Mouse (Mus musculus): ENCODE results near the gene Nudt4. TPM values are rescaled to one million over a fixed set of nuclear protein-coding genes. Genes with fewer than 3 reads are reported as not detected.

The Nudt4 gene
- polyA plus RNA-seq (2017; shearing (Covaris generic)): 39.9 TPM

GRCm38 (mm10) chr10:95563851-95564845, at the start of gene Nudt4:
Gene Nudt4, minus strand, starts transcription at chr10:95564146.

GRCm38 (mm10) chr10:95514656-95515292, 49.2 kb downstream of the Nudt4 start, which contains the start of gene Ube2n:
Gene Ube2n, plus strand, starts transcription at chr10:95515145.

GRCm38 (mm10) chr10:95501463-95502081, 62.4 kb downstream of the Nudt4 start, which contains the start of gene Mrpl42:
Gene Mrpl42, minus strand, starts transcription at chr10:95501940.

Other genes with a start within 250 kb of the Nudt4 start
- 12.9 TPM for gene Cradd, start 240.0 kb downstream of the Nudt4 start, polyA plus RNA-seq (2017; shearing (Covaris generic))
- gene Socs2, start 147.0 kb downstream of the Nudt4 start, polyA plus RNA-seq (2017; shearing (Covaris generic)): 4.8 TPM
- 69.3 TPM for gene Mrpl42, start 62.2 kb downstream of the Nudt4 start, polyA plus RNA-seq (2017; shearing (Covaris generic))
- 275 TPM for gene Ube2n, start 49.0 kb downstream of the Nudt4 start, polyA plus RNA-seq (2017; shearing (Covaris generic))
- gene Anapc15-ps, start 109.3 kb upstream of the Nudt4 start, polyA plus RNA-seq (2017; shearing (Covaris generic)): not detected

Data from effector memory CD4-positive, alpha-beta T cell, adult 5 months (primary cell).